Mouse (Mus musculus) neutrophil, adult 5-6 weeks (primary cell): ENCODE measurements around the gene Pcca. TPM values are rescaled to one million over a fixed set of nuclear protein-coding genes. Genes with fewer than 3 reads are reported as not detected.

Experiments
- ATAC-seq: fragments of 151-379, 151-347 bp; 2 replicates; pipeline ENCODE4 v1.8.0; 2017; ENCODE audit warnings: mild to moderate bottlenecking, moderate TSS enrichment; ENCODE audit not compliant: insufficient number of reproducible peaks, poor library complexity, low FRiP score, severe bottlenecking; ENCODE audit errors: extremely low read depth
- total RNA-seq: library from RNA; stranded (forward); fragments of 200-1000 nt; gene quantifications from 2 replicates; pipeline ENCODE4 v1.2.3, GENCODE M21; 2017

Gene Pcca
- total RNA-seq, 1 experiment from 2014 or later: 25.4 TPM

GRCm38 (mm10) chr14:122901177-122901576, 367.1 kb downstream of the Pcca start:
- no peak for ATAC-seq

DNA sequence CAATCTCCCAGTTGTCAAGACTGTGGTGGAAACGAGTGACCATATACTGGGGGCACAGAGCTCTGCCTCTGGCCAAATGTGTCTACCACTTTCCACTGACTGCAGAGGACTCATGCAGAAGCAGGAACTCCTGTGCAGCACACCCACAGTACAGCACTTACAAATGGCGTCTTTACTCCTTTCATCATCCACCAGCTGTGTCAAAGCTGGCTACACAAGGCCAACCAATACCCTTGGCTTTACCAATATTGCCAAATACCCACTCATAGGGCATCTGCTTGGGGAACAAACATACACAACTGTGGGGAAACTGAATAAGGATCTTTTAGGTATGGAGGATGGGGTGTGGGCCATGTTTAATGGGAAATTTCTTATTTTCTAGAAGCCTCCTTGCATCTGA, 367.6 kb downstream of the Pcca start:
- no peak for ATAC-seq

GRCm38 (mm10) chr14:122902136-122902535, 368.0 kb downstream of the Pcca start:
- ATAC-seq: peak; percentile 51; the same call in 1 of the 2 replicates

GRCm38 (mm10) chr14:122902884-122903283, 368.8 kb downstream of the Pcca start:
- ATAC-seq: no peak

DNA sequence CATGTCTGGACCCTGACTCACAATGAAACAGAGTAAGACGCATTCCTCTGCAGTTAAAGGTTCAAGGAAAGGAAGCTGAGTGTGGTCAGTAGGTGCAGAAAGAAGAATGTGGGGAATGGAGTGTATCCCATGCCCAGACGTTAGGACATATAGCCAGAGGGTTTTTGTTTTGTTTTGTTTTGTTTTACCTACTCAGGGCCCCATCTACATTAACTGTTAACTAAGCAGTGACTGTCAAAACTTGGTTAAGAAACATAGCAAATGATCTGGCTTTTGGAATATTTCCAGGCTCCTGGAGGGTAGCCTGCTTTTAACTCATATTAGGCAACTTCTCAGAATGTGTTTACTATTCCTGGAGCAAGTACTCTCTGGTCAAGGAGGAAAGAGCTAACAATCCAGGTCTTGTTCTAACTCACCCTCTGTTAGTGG, 369.8 kb downstream of the Pcca start:
- no peak for ATAC-seq

- no peak for ATAC-seq
These were observed 370.9 kb downstream of the Pcca start for GRCm38 (mm10) chr14:122905007-122905406.

- ATAC-seq: 0 out of 2 replicates have a peak, but pooled peaks have one; percentile 41
These were observed 374.0 kb downstream of the Pcca start for GRCm38 (mm10) chr14:122908075-122908474.

- no peak for ATAC-seq
These were observed 375.4 kb downstream of the Pcca start for GRCm38 (mm10) chr14:122909368-122910091.

DNA sequence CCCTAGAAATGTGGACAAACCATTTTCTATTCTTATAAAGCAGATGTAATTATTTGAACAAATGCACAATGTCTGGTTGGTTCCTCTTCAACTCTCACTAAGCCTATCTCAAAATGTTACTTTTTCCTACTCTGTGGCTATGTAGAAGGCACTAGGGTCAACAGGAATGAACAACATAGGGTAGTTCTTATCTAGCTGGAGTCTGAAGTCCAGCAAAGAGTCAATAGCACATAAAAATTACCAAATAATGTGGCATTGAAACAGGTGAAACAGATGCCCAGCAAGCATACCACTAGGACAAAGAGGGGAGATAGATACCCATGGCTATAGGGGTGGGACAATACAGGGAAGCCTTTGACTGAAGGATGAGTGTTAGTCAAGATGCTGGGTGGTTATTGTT, 377.1 kb downstream of the Pcca start:
- ATAC-seq: no peak

- ATAC-seq: no peak
These were observed 378.0 kb downstream of the Pcca start for GRCm38 (mm10) chr14:122912137-122912536.

DNA sequence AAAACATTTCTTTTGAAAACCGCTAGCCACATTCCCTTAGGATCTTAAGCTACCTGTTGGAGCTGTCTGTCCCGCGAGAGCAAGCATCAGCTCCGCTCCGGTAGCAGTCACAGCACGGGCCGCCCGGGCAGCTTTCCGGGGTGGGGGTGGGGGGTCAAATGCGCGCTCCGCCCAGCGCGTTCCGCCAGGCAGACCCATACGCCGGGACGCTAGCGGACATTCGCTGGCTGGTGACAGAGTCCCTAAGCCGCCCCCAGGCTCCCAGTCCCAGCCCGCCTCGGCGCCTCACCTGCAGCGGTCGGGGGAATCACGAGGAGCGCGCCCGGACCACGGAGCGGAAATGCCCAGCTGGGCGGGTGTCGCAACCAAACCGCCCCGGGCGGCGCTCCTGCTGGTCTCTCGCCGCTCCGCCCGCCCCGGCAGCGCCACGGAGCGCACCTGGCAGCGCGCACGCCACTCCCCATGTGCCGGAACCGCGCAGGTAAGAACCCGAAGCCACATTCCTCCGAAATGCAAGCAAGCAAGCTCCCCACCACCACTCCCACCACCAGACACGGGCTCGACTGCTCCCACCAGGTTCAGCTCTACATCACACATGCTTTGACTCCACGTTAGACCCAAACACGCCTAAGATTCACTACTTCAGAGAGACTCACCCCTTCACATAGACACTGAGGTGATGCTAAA, 378.8 kb downstream of the Pcca start:
- 0 out of 2 replicates have a peak, but pooled peaks have one; percentile 43 for ATAC-seq

- no peak for ATAC-seq
These were observed 379.5 kb downstream of the Pcca start, which contains the start of gene Ggact for GRCm38 (mm10) chr14:122913657-122914056. Ggact (minus strand) TSS chr14:122913757.

DNA sequence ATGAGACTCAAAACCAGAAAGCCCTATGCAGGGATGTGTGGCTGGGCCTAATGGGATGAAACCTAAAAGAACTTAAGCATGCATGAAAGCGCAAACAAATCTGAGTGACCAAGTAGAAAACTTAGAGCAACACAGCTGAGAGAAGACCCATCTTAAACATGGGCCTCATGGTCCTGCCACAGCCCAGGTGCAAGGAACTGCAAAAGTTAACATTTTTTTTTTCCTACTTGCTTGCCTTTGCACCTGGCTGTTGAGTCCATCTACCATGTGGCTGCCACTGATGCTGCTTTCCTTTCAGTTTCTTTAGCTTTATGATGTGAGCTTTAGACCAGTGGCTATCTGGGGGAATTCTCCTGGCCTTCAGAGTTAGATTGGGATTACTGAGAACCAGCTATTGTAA, 383.6 kb downstream of the Pcca start:
- ATAC-seq: no peak

- no peak for ATAC-seq
These were observed 385.9 kb downstream of the Pcca start for GRCm38 (mm10) chr14:122920011-122920410.

- no peak for ATAC-seq
These were observed 402.3 kb downstream of the Pcca start for GRCm38 (mm10) chr14:122936460-122936859.

Other genes with a start within 250 kb of the Pcca start
- not detected in 2 replicates for gene Gm5089, start 83.2 kb upstream of the Pcca start, total RNA-seq
- gene Zic5, start 68.6 kb upstream of the Pcca start, total RNA-seq: not detected in 2 replicates
- not detected in 2 replicates for gene Zic2, start 58.9 kb upstream of the Pcca start, total RNA-seq
- 0.49 TPM in 1 of 2 replicates, not detected in the other for gene Gm10837, start 43.7 kb upstream of the Pcca start, total RNA-seq